Mouse (Mus musculus) stomach, postnatal 0 days (tissue): ENCODE measurements at regions not wholly inside any gene's neighbourhood (a gene's known extent, or its start where the extent isn't known, plus 50 kb on each side); places are given as distances from the start of the nearest gene placed in this dataset.

ENCODE experiments used
- ATAC-seq: fragments of 200-750 bp; cut with Nextera tagmentation; 2 replicates; pipeline ENCODE4 v1.8.0; 2017; ENCODE audit not compliant: low FRiP score, low TSS enrichment
- DNase-seq: peaks from one replicate; pipeline ENCODE4 v3.0.0-alpha.2; 2016; ENCODE audit warnings: low spot score
- H3K27ac ChIP-seq: fragments of 300-500 bp; sonication (generic); replicated peaks from 2 replicates; pipeline ENCODE4 v1.5.1; 2014; ENCODE audit warnings: mild to moderate bottlenecking, control low read depth
- H3K27me3 ChIP-seq: fragments of 300-500 bp; sonication (generic); 2 replicates; pipeline ENCODE4 v1.6.1; 2014; ENCODE audit warnings: low read length; ENCODE audit not compliant: control insufficient read depth, insufficient read depth
- H3K36me3 ChIP-seq: fragments of 300-500 bp; sonication (generic); 2 replicates; pipeline ENCODE4 v1.6.1; 2014; ENCODE audit warnings: low read length, mixed read lengths; ENCODE audit not compliant: control insufficient read depth, insufficient read depth
- H3K4me1 ChIP-seq: fragments of 300-500 bp; sonication (generic); replicated peaks from 2 replicates; pipeline ENCODE4 v1.6.1; 2014; ENCODE audit warnings: antibody characterized with exemption; ENCODE audit not compliant: control insufficient read depth, insufficient read depth
- H3K4me2 ChIP-seq: fragments of 300-500 bp; sonication (generic); replicated peaks from 2 replicates; pipeline ENCODE4 v1.6.1; 2014; ENCODE audit warnings: low read depth, mild to moderate bottlenecking, control low read depth, moderate library complexity
- H3K4me3 ChIP-seq: fragments of 300-500 bp; sonication (generic); 2 replicates; pipeline ENCODE4 v1.5.1; 2014; ENCODE audit warnings: low read depth, low read length, control low read depth
- H3K9ac ChIP-seq: fragments of 300-500 bp; sonication (generic); 2 replicates; pipeline ENCODE4 v1.6.1; 2014; ENCODE audit warnings: mild to moderate bottlenecking, low read length, control low read depth, mixed read lengths
- H3K9me3 ChIP-seq: fragments of 300-500 bp; sonication (generic); 2 replicates; pipeline ENCODE4 v1.6.1; 2016; ENCODE audit warnings: low read length; ENCODE audit not compliant: control insufficient read depth
- CTCF ChIP-seq: IDR thresholded peaks from 2 replicates; pipeline ENCODE4 v1.5.1; 2016; ENCODE audit warnings: antibody characterized with exemption, low read depth, mild to moderate bottlenecking, moderate library complexity
- EP300 ChIP-seq: optimal IDR thresholded peaks from 2 replicates; pipeline ENCODE3; 2016; ENCODE audit warnings: antibody characterized with exemption
- WGBS: fragments of 180-500 bp; shearing (Covaris S2); extraction: QIAGEN DNeasy Blood & Tissue Kit; methylation state at CpG from one replicate; pipeline ENCODE4 v1.1.7; 2014; 5-methylcytosine and 5-hydroxymethylcytosine counted together

DNA sequence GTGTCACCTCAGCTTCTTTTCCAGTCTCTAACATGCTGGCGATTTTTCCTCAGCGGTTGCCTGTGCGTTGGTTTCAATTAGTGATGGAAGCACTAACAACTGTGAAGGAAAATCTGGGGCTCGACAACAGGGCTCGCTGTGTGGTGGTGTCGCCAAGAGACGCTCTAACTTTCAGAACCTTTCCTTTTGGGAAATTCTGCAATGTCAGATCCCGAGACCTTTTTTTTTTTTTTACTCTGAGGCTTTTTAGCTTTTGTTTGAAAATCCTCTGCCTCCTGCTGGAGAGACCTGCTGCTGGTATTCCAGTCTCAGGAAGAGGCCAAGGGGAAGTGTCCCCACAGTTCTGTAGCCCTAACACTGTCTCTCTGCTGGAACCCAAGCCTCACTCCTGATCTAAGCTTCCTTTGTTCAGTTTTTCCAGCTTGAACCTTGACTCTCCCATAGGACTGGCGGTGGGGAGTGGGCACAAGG is 144.3 kb downstream of the Cdca7 start:
- WGBS: 10% methylated on average over 9 of the region's 9 CpGs
- no peak for ATAC-seq
- no peak overlapping the region for H3K27ac ChIP-seq

DNA sequence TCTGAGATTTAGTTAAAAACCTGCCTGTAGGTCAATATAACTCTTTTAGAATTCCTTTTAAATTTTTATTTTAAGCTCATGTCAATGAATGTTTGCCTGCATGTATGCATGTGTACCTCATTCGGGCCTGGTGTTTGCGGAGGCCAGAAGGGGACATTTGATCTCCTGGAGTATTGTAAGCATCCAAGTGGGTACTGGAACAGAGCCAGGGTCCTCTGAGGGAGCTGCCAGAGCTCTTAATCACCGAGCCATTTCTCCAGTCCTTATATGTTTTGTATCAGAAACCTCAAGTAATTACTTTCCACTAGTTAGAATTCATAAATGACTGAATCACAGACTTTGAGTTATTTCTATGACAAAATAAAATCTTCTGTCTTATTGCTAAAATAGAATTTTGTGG is 152.0 kb downstream of the Cdca7 start:
- Histone ChIP-seq H3K9ac (no peak overlapping the region), H3K36me3 (no peaks in the 10 kb centered on the region), H3K4me1 (0 out of 2 replicates have a peak, but pooled peaks cover 2% of the 10 kb centered on the region), H3K4me3 (no peak overlapping the region), H3K9me3 (no peaks in the 10 kb centered on the region), H3K4me2 (no peak overlapping the region), H3K27ac (no peak overlapping the region), H3K27me3 (no peaks in the 10 kb centered on the region)
- DNase-seq (no peak), ATAC-seq (no peak)
- TF ChIP-seq EP300 (no peak), CTCF (no peak)
- WGBS: 41% methylated on average over 3 of the region's 3 CpGs

More for the DNA sequence above, 144.3 kb downstream of the Cdca7 start:
- no peak for DNase-seq
- H3K4me1 ChIP-seq: no peaks in the 10 kb centered on the region; the same call in 1 of the 2 replicates
- H3K27me3 ChIP-seq: no peaks in the 10 kb centered on the region
- no peaks in the 10 kb centered on the region for H3K9me3 ChIP-seq
- H3K36me3 ChIP-seq: no peaks in the 10 kb centered on the region
- TF ChIP-seq EP300 (no peak), CTCF (peak; percentile 50)
- peak overlapping the region; percentile 23 for H3K4me3 ChIP-seq
- peak overlapping the region; percentile 49 for H3K4me2 ChIP-seq
- peak overlapping the region; percentile 38; the same call in 1 of the 2 replicates for H3K9ac ChIP-seq

DNA sequence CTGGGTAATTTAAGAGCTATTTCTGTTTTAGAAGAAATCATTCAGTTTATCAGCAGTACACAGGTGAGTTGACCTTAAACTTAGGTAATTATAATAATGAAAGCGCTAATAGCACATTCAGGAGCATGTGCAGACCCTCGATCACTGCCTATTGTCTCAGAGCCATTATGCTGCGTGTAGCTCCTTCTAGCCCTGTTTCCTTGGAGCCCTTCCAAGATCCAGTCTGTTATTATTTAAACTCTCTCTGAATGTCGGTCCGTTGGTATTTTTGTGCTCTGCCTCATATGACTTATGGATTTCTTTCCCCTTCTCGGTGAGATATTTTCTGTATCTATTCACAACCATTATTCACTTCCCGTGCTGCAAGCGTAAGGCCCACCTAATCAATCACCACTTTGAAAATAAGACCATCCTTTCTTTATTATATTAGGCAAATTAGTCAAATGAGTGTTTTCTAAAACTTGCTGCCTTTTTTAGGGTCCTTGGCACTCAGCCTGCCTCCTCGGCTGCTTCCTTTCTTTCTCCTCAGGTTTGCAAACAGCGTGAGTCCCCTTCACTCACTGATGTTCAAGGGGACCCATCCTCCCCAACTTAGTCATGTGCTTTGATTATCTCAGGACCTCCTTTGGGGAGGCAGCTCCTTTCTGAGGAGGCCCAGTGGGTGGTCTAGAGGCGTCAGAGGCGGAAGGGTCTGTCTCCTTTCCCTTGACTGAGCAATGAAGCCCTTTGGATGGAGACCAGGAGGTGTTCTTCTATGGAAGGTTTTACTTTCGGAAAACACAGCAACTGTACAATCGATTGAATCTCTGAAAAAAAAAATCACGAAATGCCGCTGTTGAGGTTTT is 152.9 kb downstream of the Cdca7 start:
- no peak overlapping the region for H3K4me3 ChIP-seq
- ATAC-seq: no peak
- peak overlapping the region; percentile 20 for H3K4me2 ChIP-seq
- H3K9ac ChIP-seq: no peak overlapping the region
- TF ChIP-seq EP300 (no peak), CTCF (no peak)
- WGBS: 25% methylated on average over 16 of the region's 16 CpGs
- H3K27ac ChIP-seq: no peak overlapping the region
- no peaks in the 10 kb centered on the region for H3K9me3 ChIP-seq
- DNase-seq: no peak
- H3K27me3 ChIP-seq: no peaks in the 10 kb centered on the region
- no peaks in the 10 kb centered on the region for H3K36me3 ChIP-seq
- H3K4me1 ChIP-seq: 0 out of 2 replicates have a peak, but pooled peaks cover 2% of the 10 kb centered on the region

DNA sequence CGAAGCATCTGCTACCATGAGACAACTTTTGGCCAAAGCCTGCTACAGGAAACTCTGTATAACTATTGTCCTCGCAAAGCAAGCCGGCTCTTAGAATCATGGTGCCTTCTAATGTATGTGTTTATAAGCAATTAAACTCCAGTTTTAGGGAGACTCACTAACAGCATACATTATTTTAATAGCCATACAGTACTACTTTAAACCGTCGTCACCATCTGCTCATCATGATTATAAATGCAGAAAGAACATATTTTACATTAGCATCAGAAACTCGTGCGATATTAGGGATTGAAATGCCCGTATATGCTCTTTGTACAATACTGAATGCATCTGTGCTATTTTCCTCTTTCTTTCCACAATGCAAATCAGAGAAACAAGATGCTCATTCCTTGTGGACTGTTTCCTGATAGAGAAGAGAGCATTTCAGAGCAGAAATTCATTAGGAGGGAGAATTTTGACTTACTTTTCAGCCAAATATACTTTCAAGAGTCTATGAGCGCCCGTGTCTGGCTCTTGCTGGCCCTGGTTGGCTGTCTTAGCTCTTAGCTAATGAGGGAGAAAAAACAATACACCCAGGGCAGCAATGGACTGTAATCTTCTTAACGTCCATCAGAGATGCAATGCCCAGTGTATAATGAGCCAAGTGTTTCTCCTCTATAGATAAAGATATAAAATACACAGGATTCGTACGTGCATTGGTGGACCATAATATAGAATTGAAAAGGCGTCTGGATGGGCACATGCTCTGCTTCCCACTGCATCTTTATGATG is 153.9 kb downstream of the Cdca7 start:
- Histone ChIP-seq H3K4me3 (no peak overlapping the region), H3K9ac (no peak overlapping the region), H3K27me3 (no peaks in the 10 kb centered on the region), H3K4me1 (0 out of 2 replicates have a peak, but pooled peaks cover 2% of the 10 kb centered on the region), H3K9me3 (no peaks in the 10 kb centered on the region), H3K4me2 (no peak overlapping the region), H3K27ac (no peak overlapping the region), H3K36me3 (no peaks in the 10 kb centered on the region)
- no peak for ATAC-seq
- TF ChIP-seq CTCF: no peak
- no peak for TF ChIP-seq EP300
- WGBS: 70% methylated on average over 14 of the region's 14 CpGs
- DNase-seq: no peak

DNA sequence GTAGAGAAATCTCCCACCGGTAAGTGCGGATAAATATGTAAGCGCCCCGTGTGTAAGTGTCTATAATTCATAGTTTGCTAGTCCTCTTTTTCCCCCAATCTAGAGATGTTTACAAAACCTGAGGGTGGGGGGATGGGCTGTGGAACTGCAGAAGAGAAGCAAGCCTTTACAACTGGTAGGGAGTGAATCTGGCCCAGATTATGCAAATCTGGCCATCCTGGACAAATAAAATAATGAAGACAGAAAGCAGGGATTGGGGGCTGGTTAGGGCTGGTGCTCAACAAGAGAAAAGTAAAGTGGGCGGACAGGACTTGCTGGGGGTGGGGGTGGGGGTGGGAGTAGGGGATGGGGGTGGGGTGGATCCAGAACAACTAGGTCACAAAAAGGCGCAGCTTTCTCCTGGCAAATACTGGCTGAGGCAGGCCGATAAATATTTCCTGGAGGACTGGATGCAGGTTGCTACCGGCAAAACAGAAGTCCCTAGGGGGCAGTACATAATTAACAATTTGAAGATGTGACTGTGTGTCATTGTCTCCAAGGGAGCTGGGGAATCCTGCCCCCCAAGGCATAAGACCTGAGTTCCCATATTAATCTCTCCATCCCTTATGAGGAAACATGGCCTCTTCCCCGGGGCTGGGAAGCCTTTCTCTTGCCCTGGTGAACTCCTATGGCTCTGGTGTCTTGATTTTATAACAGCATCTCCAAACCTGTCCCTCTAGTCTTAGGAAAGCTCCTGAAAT is 162.1 kb downstream of the Cdca7 start:
- 49% methylated on average over 9 of the region's 9 CpGs for WGBS
- TF ChIP-seq EP300 (no peak), CTCF (peak; percentile 36)

More for the DNA sequence above, 162.1 kb downstream of the Cdca7 start:
- Histone ChIP-seq H3K27me3 (no peaks in the 10 kb centered on the region), H3K9me3 (no peaks in the 10 kb centered on the region), H3K4me3 (no peak overlapping the region), H3K27ac (no peak overlapping the region), H3K4me2 (no peak overlapping the region), H3K9ac (no peak overlapping the region), H3K4me1 (no peaks in the 10 kb centered on the region), H3K36me3 (no peaks in the 10 kb centered on the region)
- DNase-seq: no peak
- ATAC-seq: no peak
